In the genomic region with DNA sequence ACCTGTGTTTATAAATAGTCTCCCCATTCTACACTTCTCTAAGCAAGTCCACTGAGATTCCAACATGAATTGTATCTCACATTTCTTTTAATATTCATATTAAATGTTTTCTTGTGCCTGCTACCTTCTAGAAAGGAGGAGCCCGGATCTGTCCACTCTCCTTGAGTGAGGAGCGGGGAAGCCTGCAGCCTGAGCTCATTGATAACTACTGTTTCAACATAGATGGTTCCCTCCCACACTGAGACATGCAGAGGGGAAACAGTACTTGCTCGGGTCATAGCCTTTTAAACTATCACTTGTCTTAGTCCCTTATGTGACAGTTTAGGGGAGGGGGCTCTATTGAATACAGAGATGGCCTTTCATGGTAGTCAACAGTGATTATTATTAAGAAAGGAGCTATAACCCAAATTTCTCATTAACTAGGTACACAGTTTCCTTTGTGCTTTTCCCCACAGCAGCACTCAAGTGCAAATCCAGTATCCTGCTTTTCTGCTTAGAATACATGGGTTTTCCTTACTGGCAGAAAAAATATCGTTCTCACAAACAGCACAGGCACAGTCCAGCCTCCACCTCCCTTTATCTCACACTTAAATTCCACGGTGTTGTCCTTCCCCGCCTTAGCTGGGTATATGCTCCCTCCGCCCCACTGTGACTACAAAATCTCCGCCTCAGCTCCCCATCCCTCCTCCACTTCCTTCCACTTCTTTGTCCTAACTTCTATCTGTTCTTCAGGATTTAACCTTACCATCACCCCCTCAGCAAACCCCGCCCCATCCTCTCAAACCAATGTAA, we compare ENCODE assay signal across 24 mouse cellular contexts.
DNase-seq lines count a peak whose midpoint lies in the region; ATAC-seq and TF ChIP-seq lines count a peak whose summit lies in the region.
"Had no signal": no experiment of that assay in that cellular context is flagged by ENCODE, and none has a peak within 500 bp of the region (broad histone marks: within the 10 kb centered on the region; RNA-seq: fewer than 3 reads in every experiment).

No protein-coding gene starts in this region.

- no peak overlapping the region for H3K4me2 ChIP-seq in heart, embryonic 16.5 days (ENCODE audit: low read depth, low read length)
- no peak overlapping the region for H3K4me2 ChIP-seq in CH12.LX (ENCODE audit: insufficient read depth, low read depth, poor library complexity, severe bottlenecking)
- peak overlapping the region; percentile 18; the same call in 1 of the 2 replicates for H3K4me2 ChIP-seq in liver, embryonic 14.5 days (ENCODE audit: low read depth)
- no peak overlapping the region for H3K4me2 ChIP-seq in midbrain, embryonic 11.5 days
- no peak overlapping the region for H3K4me2 ChIP-seq in hindbrain, embryonic 11.5 days (replicated peaks; ENCODE audit: low read depth, low read length)
- H3K4me2 ChIP-seq: embryonic facial prominence, embryonic 12.5 days; hindbrain, embryonic 13.5 days had no signal

- peak overlapping the region; percentile 10; the same call in 1 of the 2 replicates for H3K27ac ChIP-seq in heart, embryonic 16.5 days (ENCODE audit: low read length)
- H3K27ac ChIP-seq in CH12.LX (ENCODE audit: insufficient read depth, low read depth) (no peak overlapping the region), MEL (ENCODE audit: control insufficient read depth, low read depth, low read length) (peak overlapping the region; percentile 31)
- H3K27ac ChIP-seq in liver, embryonic 14.5 days, result no peak overlapping the region
- H3K27ac ChIP-seq in midbrain, embryonic 11.5 days (ENCODE audit: low read depth, low read length), result no peak overlapping the region
- H3K27ac ChIP-seq in hindbrain, embryonic 11.5 days (ENCODE audit: low read depth, low read length), result no peak overlapping the region
- H3K27ac ChIP-seq: embryonic facial prominence, embryonic 12.5 days; gastrocnemius, adult 2 months; hindbrain, embryonic 13.5 days; kidney, postnatal 0 days had no signal

- no peak overlapping the region for H3K9ac ChIP-seq in heart, embryonic 16.5 days (ENCODE audit: low read length)
- H3K9ac ChIP-seq in CH12.LX (ENCODE audit: insufficient read depth, low read depth) (no peak overlapping the region), MEL (ENCODE audit: control insufficient read depth, low read depth, low read length, poor library complexity, severe bottlenecking) (no peak overlapping the region)
- H3K9ac ChIP-seq in liver, embryonic 14.5 days (replicated peaks), result no peak overlapping the region
- no peak overlapping the region for H3K9ac ChIP-seq in midbrain, embryonic 11.5 days (ENCODE audit: low read length)
- H3K9ac ChIP-seq in hindbrain, embryonic 11.5 days (ENCODE audit: low read depth, low read length), result no peak overlapping the region
- H3K9ac ChIP-seq: embryonic facial prominence, embryonic 12.5 days; hindbrain, embryonic 13.5 days had no signal

- WGBS in heart, embryonic 16.5 days, result 42% methylated on average over 9 of the region's 9 CpGs
- 39% methylated on average over 9 of the region's 9 CpGs for WGBS in liver, embryonic 14.5 days (ENCODE audit: insufficient replicate concordance)
- 81% methylated on average over 9 of the region's 9 CpGs for WGBS in midbrain, embryonic 11.5 days
- WGBS in hindbrain, embryonic 11.5 days, result 82% methylated on average over 9 of the region's 9 CpGs

- TF ChIP-seq POLR2A in CH12.LX (IDR thresholded peaks at IDR 0.05; ENCODE audit: low read depth, low read length), result no peak
- TF ChIP-seq POLR2A in MEL (IDR thresholded peaks at IDR 0.05; ENCODE audit: control insufficient read depth in 1 of 2, insufficient read depth in 1 of 2, low read depth in 1 of 2, low read length in 2 of 2, poor library complexity in 1 of 2), result no peak

- TF ChIP-seq CTCF in CH12.LX (conservative IDR thresholded peaks at IDR 0.05 in 1 of 2, IDR thresholded peaks at IDR 0.05 in 1 of 2; ENCODE audit: low read depth in 2 of 2, low read length in 2 of 2) (no peak), MEL (IDR thresholded peaks at IDR 0.05 in 2 of 3, conservative IDR thresholded peaks at IDR 0.05 in 1 of 3; ENCODE audit: control insufficient read depth in 1 of 3, insufficient read depth in 1 of 3, low read depth in 2 of 3, low read length in 3 of 3, poor library complexity in 1 of 3, severe bottlenecking in 1 of 3) (no peak)
- no peak for TF ChIP-seq CTCF in liver, embryonic 14.5 days (IDR thresholded peaks at IDR 0.05; ENCODE audit: low read depth)

- TF ChIP-seq RAD21 in CH12.LX (IDR thresholded peaks at IDR 0.05; ENCODE audit: low read depth, low read length) (no peak), MEL (IDR thresholded peaks at IDR 0.05; ENCODE audit: low read depth, low read length) (no peak)

- no peak for DNase-seq in heart, adult 8-10 months (ENCODE audit: low spot score)
- DNase-seq in CH12.LX (ENCODE audit: extremely low read depth), result no peak
- DNase-seq in MEL (ENCODE audit: low read depth, low spot score), result peak; percentile 30
- DNase-seq in liver, embryonic 14.5 days (ENCODE audit: low read depth in 3 of 3, low spot score in 3 of 3), result no peak
- no peak for DNase-seq in midbrain, embryonic 11.5 days (ENCODE audit: low spot score, missing footprints)
- no peak for DNase-seq in hindbrain, embryonic 11.5 days (ENCODE audit: low spot score)
- DNase-seq: adrenal gland, postnatal 10 days; B cell, adult 2 months; cerebellum, adult 11-12 months; cerebellum, adult 9-11 months; embryo, embryonic 11 days; gastrocnemius, adult 2 months; gastrocnemius, postnatal 36 days; kidney, postnatal 4 days; midbrain, embryonic 14.5 days; retina, postnatal 1 day; right cerebral cortex, postnatal 14 days had no signal

- dilution Hi-C loops in CH12.LX (cut with MboI; ENCODE audit: extremely low pct_ligation_motif_present, extremely low pct_unique_long_range_greater_than_20kb, low sequenced_read_pairs), result no loop called here

- ATAC-seq in heart, embryonic 16.5 days (replicated peaks; ENCODE audit: extremely low read depth, insufficient read depth, low FRiP score), result no peak
- peak; percentile 57 for ATAC-seq in liver, embryonic 14.5 days (ENCODE audit: insufficient read depth)
- no peak for ATAC-seq in cerebellum, adult (ENCODE audit: insufficient number of reproducible peaks, low FRiP score, low TSS enrichment)
- no peak for ATAC-seq in midbrain, embryonic 11.5 days (ENCODE audit: low FRiP score)
- no peak for ATAC-seq in hindbrain, embryonic 11.5 days (ENCODE audit: low FRiP score)
- ATAC-seq: forebrain, embryonic 14.5 days had no signal

- TF ChIP-seq EP300 in CH12.LX (IDR thresholded peaks at IDR 0.05; ENCODE audit: low read length) (no peak), MEL (IDR thresholded peaks at IDR 0.05; ENCODE audit: low read depth in 1 of 2, low read length in 2 of 2) (no peak)
- TF ChIP-seq EP300 in liver, embryonic 14.5 days (IDR thresholded peaks at IDR 0.05; ENCODE audit: low read depth), result no peak

- no peaks in the 10 kb centered on the region for H3K27me3 ChIP-seq in heart, embryonic 16.5 days (ENCODE audit: control insufficient read depth, insufficient read depth, low read length)
- H3K27me3 ChIP-seq in CH12.LX (replicated peaks), result no peaks in the 10 kb centered on the region
- H3K27me3 ChIP-seq in MEL (ENCODE audit: control insufficient read depth in 1 of 2, insufficient read depth in 2 of 2, low read length in 2 of 2), result no peaks in the 10 kb centered on the region
- H3K27me3 ChIP-seq in liver, embryonic 14.5 days (ENCODE audit: control insufficient read depth, insufficient read depth, low read length), result no peaks in the 10 kb centered on the region
- no peaks in the 10 kb centered on the region for H3K27me3 ChIP-seq in midbrain, embryonic 11.5 days (ENCODE audit: control insufficient read depth, insufficient read depth, low read length)
- no peaks in the 10 kb centered on the region for H3K27me3 ChIP-seq in hindbrain, embryonic 11.5 days (ENCODE audit: control insufficient read depth, insufficient read depth, low read length)
- H3K27me3 ChIP-seq: embryonic facial prominence, embryonic 12.5 days; hindbrain, embryonic 13.5 days; megakaryocyte, embryonic 14.5 days had no signal

- 0 out of 2 replicates have a peak, but pooled peaks cover 2% of the 10 kb centered on the region for H3K36me3 ChIP-seq in heart, embryonic 16.5 days (ENCODE audit: control insufficient read depth, insufficient read depth)
- peaks cover 0 to 17% of the 10 kb centered on the region in 2 experiments for H3K36me3 ChIP-seq in CH12.LX (replicated peaks in 1 of 2; ENCODE audit: control insufficient read depth in 1 of 2, insufficient read depth in 1 of 2, low read length in 1 of 2)
- peaks cover 0 to 30% of the 10 kb centered on the region in 2 experiments; a peak in 2 of 4 replicates for H3K36me3 ChIP-seq in MEL (ENCODE audit: control insufficient read depth in 1 of 2, insufficient read depth in 2 of 2, low read length in 2 of 2)
- H3K36me3 ChIP-seq in liver, embryonic 14.5 days (replicated peaks; ENCODE audit: control insufficient read depth, insufficient read depth, low read depth), result no peaks in the 10 kb centered on the region
- H3K36me3 ChIP-seq in midbrain, embryonic 11.5 days (ENCODE audit: control insufficient read depth, insufficient read depth, low read length), result no peaks in the 10 kb centered on the region
- H3K36me3 ChIP-seq in hindbrain, embryonic 11.5 days (ENCODE audit: control insufficient read depth, insufficient read depth, low read length), result no peaks in the 10 kb centered on the region
- H3K36me3 ChIP-seq: embryonic facial prominence, embryonic 12.5 days; hindbrain, embryonic 13.5 days had no signal

- in situ Hi-C loops in CH12.LX (cut with MboI; ENCODE audit: low pct_ligation_motif_present, low pct_unique_long_range_greater_than_20kb, low sequenced_read_pairs), result no loop called here

- no peak overlapping the region for H3K4me3 ChIP-seq in heart, embryonic 16.5 days (ENCODE audit: low read length)
- H3K4me3 ChIP-seq in CH12.LX (replicated peaks in 1 of 3; ENCODE audit: low read depth in 2 of 3, low read length in 2 of 3, poor library complexity in 1 of 3) (no peak overlapping the region), MEL (ENCODE audit: control insufficient read depth in 1 of 2, insufficient read depth in 1 of 2, low read depth in 2 of 2, low read length in 2 of 2) (no peak overlapping the region)
- H3K4me3 ChIP-seq in liver, embryonic 14.5 days (ENCODE audit: insufficient read depth in 1 of 2, low read depth in 2 of 2, low read length in 2 of 2), result no peak overlapping the region
- H3K4me3 ChIP-seq in midbrain, embryonic 11.5 days (ENCODE audit: low read depth, low read length), result no peak overlapping the region
- H3K4me3 ChIP-seq in hindbrain, embryonic 11.5 days (ENCODE audit: low read depth, low read length), result no peak overlapping the region
- H3K4me3 ChIP-seq: embryonic facial prominence, embryonic 12.5 days; gastrocnemius, adult 2 months; hindbrain, embryonic 13.5 days; megakaryocyte, embryonic 14.5 days had no signal

- H3K9me3 ChIP-seq in heart, embryonic 16.5 days (replicated peaks; ENCODE audit: control insufficient read depth, low read length), result no peaks in the 10 kb centered on the region
- H3K9me3 ChIP-seq in CH12.LX (replicated peaks; ENCODE audit: low read length), result no peaks in the 10 kb centered on the region
- H3K9me3 ChIP-seq in MEL (replicated peaks; ENCODE audit: insufficient read depth, low read length), result no peaks in the 10 kb centered on the region
- H3K9me3 ChIP-seq in liver, embryonic 14.5 days (ENCODE audit: control insufficient read depth, low read length), result no peaks in the 10 kb centered on the region
- no peaks in the 10 kb centered on the region for H3K9me3 ChIP-seq in midbrain, embryonic 11.5 days (ENCODE audit: control insufficient read depth, low read length)
- no peaks in the 10 kb centered on the region for H3K9me3 ChIP-seq in hindbrain, embryonic 11.5 days (ENCODE audit: control insufficient read depth, low read length)
- H3K9me3 ChIP-seq: embryonic facial prominence, embryonic 12.5 days; hindbrain, embryonic 13.5 days; megakaryocyte, embryonic 14.5 days had no signal

- peaks cover 18% of the 10 kb centered on the region for H3K4me1 ChIP-seq in heart, embryonic 16.5 days (ENCODE audit: control insufficient read depth, insufficient read depth, low read length)
- H3K4me1 ChIP-seq in CH12.LX (ENCODE audit: control insufficient read depth in 1 of 2, insufficient read depth in 2 of 2), result peaks cover 17 to 43% of the 10 kb centered on the region in 2 experiments
- H3K4me1 ChIP-seq in MEL (ENCODE audit: control insufficient read depth in 1 of 2, insufficient read depth in 2 of 2, low read length in 2 of 2), result peaks cover 28 to 33% of the 10 kb centered on the region in 2 experiments
- peaks cover 29 to 35% of the 10 kb centered on the region in 2 experiments for H3K4me1 ChIP-seq in liver, embryonic 14.5 days (replicated peaks; ENCODE audit: control insufficient read depth in 2 of 2, insufficient read depth in 2 of 2, low read length in 1 of 2)
- H3K4me1 ChIP-seq in midbrain, embryonic 11.5 days (ENCODE audit: control insufficient read depth, insufficient read depth, low read length), result no peaks in the 10 kb centered on the region
- no peaks in the 10 kb centered on the region for H3K4me1 ChIP-seq in hindbrain, embryonic 11.5 days (replicated peaks; ENCODE audit: control insufficient read depth, insufficient read depth, low read length)
- H3K4me1 ChIP-seq: embryonic facial prominence, embryonic 12.5 days; hindbrain, embryonic 13.5 days had no signal

- no peaks in the 10 kb centered on the region for H3K79me2 ChIP-seq in CH12.LX (replicated peaks; ENCODE audit: control insufficient read depth, extremely low read depth, insufficient read depth, poor library complexity, severe bottlenecking)
- no peaks in the 10 kb centered on the region for H3K79me2 ChIP-seq in MEL (ENCODE audit: control insufficient read depth, insufficient read depth, low read length, poor library complexity)

Comparison
In these comparisons a context has a peak if more than half of its experiments do, and no peak if none do; other contexts are left out.
1. H3K27ac ChIP-seq: peak in heart, embryonic 16.5 days (single experiment) and MEL (single experiment); none in CH12.LX (single experiment), liver, embryonic 14.5 days (single experiment), midbrain, embryonic 11.5 days (single experiment) and hindbrain, embryonic 11.5 days (single experiment).